Mouse (Mus musculus) cortical plate, adult 2 months (tissue): ENCODE data around the gene Gm44503. TPM values are rescaled to one million over a fixed set of nuclear protein-coding genes. Genes with fewer than 3 reads are reported as not detected.

Source experiments
- H3K27ac ChIP-seq: fragments of 200-500 bp; 2 replicates; pipeline ENCODE4 v1.5.1; 2012; ENCODE audit warnings: low read length, control low read depth, inconsistent platforms; ENCODE audit not compliant: insufficient read depth
- H3K4me1 ChIP-seq: fragments of 200-500 bp; 2 replicates; pipeline ENCODE4 v1.6.1; 2011; ENCODE audit warnings: low read length; ENCODE audit not compliant: control insufficient read depth, insufficient read depth
- H3K4me3 ChIP-seq: fragments of 200-500 bp; 2 replicates; pipeline ENCODE4 v1.5.1; 2011; ENCODE audit warnings: mild to moderate bottlenecking, low read length, control low read depth; ENCODE audit not compliant: insufficient read depth
- CTCF ChIP-seq: fragments of 200-500 bp; IDR thresholded peaks from 2 replicates; pipeline ENCODE4 v1.5.1; 2011; ENCODE audit warnings: mild to moderate bottlenecking, control low read depth, low read length; ENCODE audit not compliant: insufficient read depth; ENCODE audit errors: extremely low read depth
- POLR2A ChIP-seq: fragments of 200-500 bp; IDR thresholded peaks from 2 replicates; pipeline ENCODE4 v1.6.1; 2011; ENCODE audit warnings: mild to moderate bottlenecking, low read length, control low read depth; ENCODE audit not compliant: insufficient read depth; ENCODE audit errors: extremely low read depth
- polyA plus RNA-seq: library from polyadenylated mRNA; depleted of rRNA; stranded (reverse); fragments of >200 nt; gene quantifications from 2 replicates; pipeline ENCODE4 v1.2.3, GENCODE M21; 2012; rRNA removed

Gm44503 gene
- polyA plus RNA-seq, 1 experiment: not detected

- Histone ChIP-seq H3K27ac (no peak overlapping the region), H3K4me3 (no peak overlapping the region), H3K4me1 (no peaks in the 10 kb centered on the region; the same call in 1 of the 2 replicates)
- no peak for TF ChIP-seq CTCF
- TF ChIP-seq POLR2A: no peak
These were observed 105.1 kb downstream of the Gm44503 start for GRCm38 (mm10) chr9:73063621-73064290.

Other genes with a start within 250 kb of the Gm44503 start
- gene Prtg, start 152.0 kb upstream of the Gm44503 start, polyA plus RNA-seq: 0.84 and 0.93 TPM in 2 replicates
- gene Pygo1, start 33.2 kb upstream of the Gm44503 start, polyA plus RNA-seq: 7.7 and 8.5 TPM in 2 replicates
- gene Dyx1c1, start 67 bp upstream of the Gm44503 start, polyA plus RNA-seq: 1.7 and 2.0 TPM in 2 replicates
- 16.6 and 18.3 TPM in 2 replicates for gene Ccpg1os, start 26.5 kb downstream of the Gm44503 start, polyA plus RNA-seq
- 70.8 and 81.8 TPM in 2 replicates for gene Ccpg1, start 26.6 kb downstream of the Gm44503 start, polyA plus RNA-seq
- gene Pigb, start 81.5 kb downstream of the Gm44503 start, polyA plus RNA-seq: 17.0 and 20.1 TPM in 2 replicates
- 2.8 and 3.0 TPM in 2 replicates for gene Rab27a, start 86.0 kb downstream of the Gm44503 start, polyA plus RNA-seq
- 0.27 and 0.40 TPM in 2 replicates for gene Khdc3, start 143.0 kb downstream of the Gm44503 start, polyA plus RNA-seq
- gene Gm20509, start 143.6 kb downstream of the Gm44503 start, polyA plus RNA-seq: not detected in 2 replicates
- gene Rsl24d1, start 154.6 kb downstream of the Gm44503 start, polyA plus RNA-seq: 60.9 and 61.2 TPM in 2 replicates